Mouse (Mus musculus): ENCODE results near the gene Atp9a.
"Not testable (repeated sequence)": the region's sequence is repeated elsewhere in the genome, so short reads cannot be mapped to it uniquely, and the experiment has no call there.

Gene Atp9a

DNA sequence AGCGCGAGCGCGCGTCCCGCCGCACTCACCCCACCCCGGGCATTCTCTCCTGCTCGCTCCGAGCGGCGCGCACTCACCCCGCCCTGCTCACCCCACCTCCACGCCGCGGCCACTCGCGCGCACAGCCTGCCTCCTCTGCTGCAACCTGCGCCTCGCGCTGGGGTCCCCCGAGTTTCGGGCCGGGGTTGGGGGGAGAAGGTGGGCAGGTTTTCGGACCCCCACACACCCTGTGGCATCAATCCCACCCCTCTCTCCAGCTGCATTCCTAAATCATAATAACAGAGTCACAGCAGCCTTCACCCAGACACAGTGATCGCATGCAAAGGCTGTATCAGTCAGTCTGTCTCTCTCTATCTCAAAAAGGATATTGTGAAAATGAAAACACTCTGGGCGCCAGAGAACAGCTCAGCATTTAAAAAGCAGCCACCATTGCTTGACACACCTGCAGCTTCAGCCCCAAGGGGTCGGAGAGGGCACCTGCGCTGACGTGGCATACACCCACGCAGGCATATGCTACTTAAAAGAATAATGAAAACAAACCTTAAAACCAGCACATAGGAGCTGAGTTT is at the start of gene Atp9a:
TSS of gene Atp9a (minus strand) at position 351 of the 569 bp plus-strand sequence.
- peak; percentile 74 for DNase-seq (ENCODE audit: low spot score in 2 of 2)

GRCm38 (mm10) chr2:168791115-168791802 is 49.0 kb upstream of the Atp9a start:
- DNase-seq (ENCODE audit: low spot score in 2 of 2): no peak

DNA sequence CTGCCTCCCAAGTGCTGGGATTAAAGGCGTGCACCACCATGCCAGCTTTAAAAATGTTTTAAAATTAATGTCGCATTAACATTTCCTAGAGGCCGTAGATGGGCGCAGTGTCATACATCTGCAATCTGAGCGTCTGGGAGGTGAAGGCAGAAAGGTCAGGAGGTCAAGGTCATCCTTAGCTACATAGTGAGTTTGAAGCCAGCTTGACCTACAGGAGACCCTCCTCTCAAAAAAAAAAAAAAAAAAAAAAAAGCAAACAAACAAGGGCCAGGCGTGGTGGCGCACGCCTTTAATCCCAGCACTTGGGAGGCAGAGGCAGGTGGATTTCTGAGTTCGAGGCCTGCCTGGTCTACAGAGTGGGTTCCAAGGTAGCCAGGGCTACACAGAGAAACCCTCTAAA is 44.0 kb upstream of the Atp9a start:
- DNase-seq (ENCODE audit: low spot score in 2 of 2): no peak

DNA sequence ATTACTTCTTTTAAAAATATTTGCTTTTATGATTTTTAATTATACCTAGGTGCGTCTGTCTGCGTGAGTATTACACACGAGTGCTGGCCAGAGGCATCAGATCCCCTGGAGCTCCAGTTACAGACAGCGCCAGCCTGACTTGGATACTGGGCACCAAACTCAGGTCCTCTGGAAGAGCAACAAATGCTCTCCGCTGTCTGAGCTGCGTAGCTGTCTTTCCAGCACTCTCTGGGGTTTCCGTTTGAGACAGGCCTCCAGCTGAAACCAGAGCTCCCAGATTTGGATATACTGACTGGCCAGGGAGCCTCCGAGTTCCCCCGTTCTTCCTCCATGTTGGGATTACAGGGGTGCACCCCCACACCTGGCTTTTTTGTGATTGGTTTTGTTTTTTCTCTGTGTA is 38.4 kb upstream of the Atp9a start:
- DNase-seq (ENCODE audit: low spot score in 2 of 2): no peak

DNA sequence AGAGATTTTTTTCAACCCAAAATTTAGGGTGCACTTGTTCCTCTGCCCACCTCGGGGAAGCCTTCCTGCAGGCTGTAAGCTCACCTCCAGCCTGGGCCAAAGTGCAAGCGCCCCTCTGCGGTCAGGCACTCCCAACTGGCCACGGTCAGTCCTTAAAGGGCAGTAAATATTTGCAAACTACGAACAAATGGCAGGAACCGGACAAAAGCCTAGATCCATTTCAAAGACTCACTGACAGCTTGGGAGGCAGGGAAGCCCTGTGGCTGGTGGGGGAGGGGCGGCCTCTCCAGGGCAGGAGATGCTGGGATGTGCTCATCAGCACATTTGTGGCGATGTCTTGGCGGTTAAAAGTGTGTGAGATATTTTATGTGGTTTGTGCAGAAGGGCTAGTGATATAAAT is 37.8 kb upstream of the Atp9a start:
- DNase-seq (ENCODE audit: low spot score in 2 of 2): no peak

DNA sequence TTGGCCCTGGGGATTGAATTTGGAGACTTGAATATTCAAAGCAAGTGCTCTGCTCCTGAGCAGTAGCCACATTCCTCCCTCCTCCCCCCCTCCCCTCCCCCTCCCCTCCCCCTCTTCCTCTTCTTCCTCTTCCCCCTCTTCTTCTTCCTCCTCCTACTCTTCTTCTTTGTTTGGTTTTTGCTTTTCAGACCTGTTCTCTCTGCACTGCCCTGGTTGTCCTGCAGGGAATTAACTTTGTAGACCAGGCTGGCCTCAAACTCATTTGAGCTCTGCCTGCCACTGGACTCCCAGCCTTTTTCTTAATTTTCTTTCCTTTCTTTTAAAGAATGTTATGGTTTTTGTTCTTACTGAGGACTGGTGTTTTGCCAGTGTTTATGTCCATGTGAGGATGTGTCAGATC is 35.3 kb upstream of the Atp9a start:
- no peak for DNase-seq (ENCODE audit: low spot score in 2 of 2)

DNA sequence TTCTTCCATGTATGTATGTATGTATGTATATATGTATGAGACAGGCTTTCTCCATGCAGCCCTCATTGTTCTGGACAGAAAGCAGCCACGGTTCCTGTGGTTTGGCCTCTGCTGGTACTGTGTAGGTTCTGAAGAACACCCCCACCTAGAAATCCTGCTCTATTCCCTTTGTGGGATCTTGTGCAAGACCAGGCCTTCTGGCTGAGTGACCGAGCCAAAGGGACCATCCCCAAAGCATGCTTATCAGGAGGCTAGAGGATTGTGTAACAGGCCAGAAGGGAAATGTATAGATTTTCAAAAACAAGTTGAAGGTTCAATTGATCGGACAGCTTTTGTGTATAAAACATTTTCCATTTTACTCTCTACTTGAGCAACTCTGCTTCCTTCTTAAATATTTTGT is 34.0 kb upstream of the Atp9a start:
- no peak for DNase-seq (ENCODE audit: low spot score in 2 of 2)

DNA sequence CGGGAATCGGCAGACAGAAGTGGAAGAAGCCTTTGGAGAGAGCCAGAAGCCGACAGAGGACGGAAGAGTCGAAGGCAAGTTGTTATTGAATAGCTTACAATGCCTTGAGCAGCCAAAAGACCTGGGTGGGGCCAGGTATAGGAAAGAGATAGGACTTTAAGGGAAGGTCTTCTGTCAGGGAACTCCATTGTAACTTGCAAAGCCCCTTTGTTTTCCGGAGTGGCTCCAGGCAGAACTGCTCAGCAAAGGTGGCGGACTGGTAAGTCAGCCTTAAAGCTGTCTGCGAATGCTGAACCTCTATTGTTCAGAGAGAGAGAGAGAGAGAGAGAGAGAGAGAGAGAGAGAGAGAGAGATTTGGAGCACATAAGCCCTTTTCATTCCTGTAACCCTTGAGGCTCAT is 27.1 kb upstream of the Atp9a start:
- DNase-seq (ENCODE audit: low spot score in 2 of 2): no peak

DNA sequence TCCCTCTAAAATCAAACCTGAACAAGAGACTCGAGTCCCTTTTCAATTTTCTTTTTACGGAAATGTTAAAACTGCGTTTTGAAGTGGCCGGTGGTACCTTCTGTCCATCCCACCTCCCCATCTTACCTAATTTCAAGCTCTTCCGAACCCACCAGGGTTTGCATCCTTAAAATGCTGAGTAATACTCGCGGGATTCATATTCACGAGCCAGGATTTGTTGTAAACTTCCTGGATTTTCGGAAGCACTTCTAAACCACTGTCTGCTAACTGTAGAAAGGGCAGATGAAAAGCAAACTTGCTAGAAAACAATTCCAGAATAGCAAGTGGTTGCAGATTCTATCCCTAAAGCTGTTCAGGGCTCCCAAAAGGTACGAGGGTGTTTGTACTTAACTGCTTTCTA is 25.4 kb upstream of the Atp9a start, which contains the start of gene Sall4:
TSS of gene Sall4 (minus strand) at position 362 of the 400 bp plus-strand sequence.
- DNase-seq (ENCODE audit: low spot score in 2 of 2): no peak

DNA sequence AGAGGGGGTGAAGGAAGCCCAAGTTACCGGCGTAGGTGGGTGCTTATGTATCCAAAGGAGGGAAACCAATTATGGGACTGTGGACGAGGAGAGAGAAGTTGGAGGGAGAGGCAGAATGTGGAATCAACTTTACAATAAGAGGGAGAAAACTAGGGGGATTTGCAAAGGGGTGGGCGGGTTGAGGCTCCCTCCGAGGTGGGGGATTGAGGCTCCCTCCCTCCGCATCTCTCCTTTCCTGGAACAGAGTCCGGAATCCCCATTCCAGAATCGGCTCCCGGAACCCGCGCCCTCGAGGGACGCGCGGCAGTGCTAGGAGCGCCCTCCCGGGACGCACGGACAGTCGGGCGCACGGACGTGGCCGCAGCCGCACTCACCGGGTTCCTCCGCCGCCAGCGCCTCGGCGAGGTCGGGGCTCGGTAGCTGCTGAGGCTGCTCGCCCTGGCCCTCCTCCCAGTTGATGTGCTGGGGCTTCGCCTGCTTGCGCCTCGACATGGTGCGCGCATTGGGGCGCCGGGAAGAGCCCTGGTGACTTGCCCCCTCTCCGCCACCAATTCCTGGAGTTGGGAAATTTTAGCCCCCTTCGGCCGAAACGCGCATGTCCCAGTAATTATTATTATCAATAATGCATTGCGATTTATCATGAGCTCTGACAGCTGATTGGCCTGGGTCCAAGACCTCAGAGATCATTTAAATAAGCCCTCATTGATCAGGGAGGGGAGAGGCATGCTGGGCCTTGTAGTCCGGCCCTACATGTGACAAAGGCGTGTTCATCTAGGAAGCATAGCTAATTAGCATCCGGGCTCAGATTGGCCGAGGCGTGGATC is 24.5 kb upstream of the Atp9a start:
- no peak for DNase-seq (ENCODE audit: low spot score in 2 of 2)

- no peak for DNase-seq (ENCODE audit: low spot score in 2 of 2)
Observed at GRCm38 (mm10) chr2:168765696-168766537, 23.7 kb upstream of the Atp9a start.

DNA sequence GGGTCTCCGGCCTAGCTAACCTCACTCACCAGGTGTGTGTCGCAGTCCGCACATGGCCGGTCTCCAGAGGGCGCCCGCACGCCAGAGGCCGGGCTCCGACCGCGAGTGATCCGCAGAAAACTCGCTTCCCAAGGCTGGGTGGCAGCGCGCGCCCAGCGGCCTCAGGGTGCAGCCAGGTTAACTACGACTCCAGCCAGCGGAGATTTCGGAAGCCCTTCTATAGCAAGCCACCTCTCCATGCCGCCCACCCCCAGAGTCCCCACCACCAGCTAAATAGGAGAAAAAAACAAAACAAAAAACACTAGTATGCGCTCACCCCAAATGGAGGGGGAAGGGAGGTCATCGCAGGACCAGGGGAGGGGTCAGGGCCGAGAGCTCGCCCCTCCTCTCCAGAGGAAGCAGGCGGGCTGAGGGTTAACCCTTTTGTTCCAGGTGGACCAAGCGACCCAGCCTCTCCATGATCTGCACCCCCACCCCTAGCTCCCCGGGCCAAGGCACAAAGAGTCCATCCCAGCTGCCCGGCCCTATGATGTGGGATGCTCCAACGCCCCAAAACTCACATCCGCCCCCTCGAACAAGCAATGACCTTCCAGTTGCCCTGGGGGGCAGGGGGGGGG is 23.0 kb upstream of the Atp9a start:
- peak; percentile 22 to 43 for DNase-seq (ENCODE audit: low spot score in 2 of 2)

DNA sequence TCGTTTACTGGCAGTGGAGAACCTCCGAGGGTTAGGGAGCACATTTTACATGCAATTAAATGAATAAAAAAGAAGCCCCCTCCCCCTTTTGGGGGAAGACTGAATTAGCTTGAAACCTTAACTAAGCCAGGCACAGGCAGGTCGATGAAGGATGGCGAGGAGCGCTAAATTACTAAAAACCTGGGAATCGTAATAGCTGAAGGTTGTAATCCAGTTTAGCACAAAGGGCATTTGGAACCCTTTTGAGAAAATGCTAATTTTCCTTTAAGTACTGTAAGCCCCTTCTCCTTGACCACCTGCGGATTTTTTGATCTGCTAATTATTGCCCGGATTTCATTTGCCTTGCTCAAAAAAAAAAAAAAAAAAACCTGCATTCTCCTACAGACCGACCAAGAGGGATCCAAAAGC is 22.3 kb upstream of the Atp9a start:
- DNase-seq (ENCODE audit: low spot score in 2 of 2): no peak

- DNase-seq (ENCODE audit: low spot score in 2 of 2): no peak
Observed at GRCm38 (mm10) chr2:168763785-168764184, 21.6 kb upstream of the Atp9a start.

GRCm38 (mm10) chr2:168762411-168762815 is 20.2 kb upstream of the Atp9a start:
- no peak for DNase-seq (ENCODE audit: low spot score in 2 of 2)

- no peak for DNase-seq (ENCODE audit: low spot score in 2 of 2)
Observed at GRCm38 (mm10) chr2:168761954-168762353, 19.7 kb upstream of the Atp9a start.

DNA sequence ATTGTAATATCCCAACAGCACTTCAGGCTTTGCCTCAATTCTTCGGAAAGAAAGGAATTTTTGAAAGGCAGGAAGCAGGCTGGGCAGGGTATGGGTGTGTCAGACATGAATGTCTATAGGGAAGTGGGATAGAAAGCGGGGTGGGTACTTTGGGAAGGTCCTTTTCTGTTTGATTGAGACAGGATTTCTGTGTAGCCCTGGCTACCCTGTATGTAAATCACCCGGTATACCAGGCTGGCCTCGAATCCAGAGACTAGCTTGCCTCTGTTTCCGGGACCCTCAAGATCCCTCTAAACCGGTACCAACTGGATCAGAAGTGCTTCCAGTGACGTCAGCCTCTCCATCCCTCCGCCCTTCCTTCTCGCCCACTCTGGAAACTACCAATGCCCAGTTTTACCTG is 18.9 kb upstream of the Atp9a start:
- DNase-seq (ENCODE audit: low spot score in 2 of 2): no peak

DNA sequence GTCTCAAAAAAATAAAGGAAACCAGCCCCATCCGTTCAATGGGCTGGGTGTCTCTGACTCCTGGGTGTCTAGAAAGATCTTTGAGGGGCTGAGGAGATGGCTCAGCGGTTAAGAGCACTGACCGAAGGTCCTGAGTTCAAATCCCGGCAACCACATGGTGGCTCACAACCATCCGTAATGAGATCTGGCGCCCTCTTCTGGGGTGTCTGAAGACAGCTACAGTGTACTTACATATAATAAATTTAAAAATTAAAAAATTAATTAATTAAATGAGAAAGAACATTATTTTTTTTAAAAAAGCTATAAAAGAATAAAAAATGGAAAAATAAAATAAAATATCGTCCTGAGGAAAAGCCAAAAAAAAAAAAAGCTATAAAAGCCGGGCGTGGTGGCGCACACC is 2.2 kb upstream of the Atp9a start:
- not testable (repeated sequence) for DNase-seq (ENCODE audit: low spot score in 2 of 2)

- DNase-seq (ENCODE audit: low spot score in 2 of 2): peak in 1 of 2 experiments; percentile 64
Observed at GRCm38 (mm10) chr2:168742649-168743048, 440 bp upstream of the Atp9a start.

GRCm38 (mm10) chr2:168741273-168742058 is 743 bp downstream of the Atp9a start:
- peak; percentile 75 to 80 for DNase-seq (ENCODE audit: low spot score in 2 of 2)

DNA sequence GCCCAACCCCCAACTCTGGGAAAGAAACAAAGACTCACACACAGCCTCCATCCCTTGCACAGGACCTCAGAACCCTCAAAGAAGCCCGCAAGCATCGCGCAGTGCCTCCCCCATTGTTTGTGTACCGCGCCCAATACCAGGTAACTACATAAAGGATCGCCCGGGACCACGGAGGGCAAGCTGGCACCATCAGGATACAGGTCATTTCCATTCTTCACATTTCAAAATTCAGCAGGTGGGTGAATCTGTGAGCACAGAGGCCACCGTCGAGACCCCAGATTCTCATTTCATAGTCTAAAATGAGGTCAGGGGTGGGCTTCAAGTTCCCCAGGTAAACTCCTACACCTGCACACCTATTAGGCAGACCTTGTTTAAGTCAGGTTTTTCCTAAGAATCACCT is 1.7 kb downstream of the Atp9a start:
- DNase-seq (ENCODE audit: low spot score in 2 of 2): no peak

Data from frontal cortex, postnatal 36 days (tissue).